Mouse (Mus musculus) MEL (cell line): ENCODE measurements around the gene Llph. TPM values are rescaled to one million over a fixed set of nuclear protein-coding genes. Genes with fewer than 3 reads are reported as not detected.

Experiments
- DNase-seq: peaks from one replicate; pipeline ENCODE4 v3.0.0; 2011; ENCODE audit warnings: low read depth, low spot score
- H3K27ac ChIP-seq: 2 replicates; pipeline ENCODE4 v1.5.1; 2012; ENCODE audit warnings: low read depth, mild to moderate bottlenecking, control low read depth, low read length, moderate library complexity; ENCODE audit not compliant: control insufficient read depth
- H3K27me3 ChIP-seq, 2 experiments: fragments of 150-350 bp in 1 of 2; sonication (generic) in 1 of 2; 2 replicates each; pipeline ENCODE4 v1.6.1; 2012; ENCODE audit warnings: low read length in 2 of 2, mild to moderate bottlenecking in 2 of 2, improper control_type of control experiment in 1 of 2, moderate library complexity in 1 of 2; ENCODE audit not compliant: insufficient read depth in 2 of 2, control insufficient read depth in 1 of 2
- H3K36me3 ChIP-seq, 2 experiments: 2 replicates each; pipeline ENCODE4 v1.6.1; 2012 to 2014; ENCODE audit warnings: low read length in 2 of 2, improper control_type of control experiment in 1 of 2, inconsistent platforms in 1 of 2, mild to moderate bottlenecking in 1 of 2; ENCODE audit not compliant: insufficient read depth in 2 of 2, control insufficient read depth in 1 of 2
- H3K4me1 ChIP-seq, 2 experiments: fragments of 150-350 bp in 1 of 2; sonication (generic) in 1 of 2; 2 replicates each; pipeline ENCODE4 v1.6.1; 2012; ENCODE audit warnings: low read length in 2 of 2, improper control_type of control experiment in 1 of 2, mild to moderate bottlenecking in 1 of 2; ENCODE audit not compliant: insufficient read depth in 2 of 2, control insufficient read depth in 1 of 2
- H3K4me3 ChIP-seq, 2 experiments: fragments of 150-350 bp in 1 of 2; sonication (generic) in 1 of 2; 2 replicates each; pipeline ENCODE4 v1.5.1; 2012; ENCODE audit warnings: low read depth in 2 of 2, low read length in 2 of 2, mild to moderate bottlenecking in 2 of 2, moderate library complexity in 2 of 2, control low read depth in 1 of 2, improper control_type of control experiment in 1 of 2; ENCODE audit not compliant: control insufficient read depth in 1 of 2, insufficient read depth in 1 of 2
- H3K79me2 ChIP-seq: 2 replicates; pipeline ENCODE4 v1.6.1; 2012; ENCODE audit warnings: mild to moderate bottlenecking, low read length, moderate library complexity; ENCODE audit not compliant: control insufficient read depth, poor library complexity, insufficient read depth
- H3K9ac ChIP-seq: 2 replicates; pipeline ENCODE4 v1.6.1; 2012; ENCODE audit warnings: low read depth, mild to moderate bottlenecking, control low read depth, low read length, moderate library complexity; ENCODE audit not compliant: control insufficient read depth, poor library complexity, severe bottlenecking
- H3K9me3 ChIP-seq: fragments of 150-350 bp; sonication (generic); replicated peaks from 2 replicates; pipeline ENCODE4 v1.6.1; 2012; ENCODE audit warnings: mild to moderate bottlenecking, low read length, improper control_type of control experiment, moderate library complexity; ENCODE audit not compliant: insufficient read depth
- BHLHE40 ChIP-seq: IDR thresholded peaks from 2 replicates; pipeline ENCODE4 v1.6.1; 2012; ENCODE audit warnings: low read depth, mild to moderate bottlenecking, inconsistent platforms, low read length, improper control_type of control experiment, borderline replicate concordance
- CHD2 ChIP-seq: IDR thresholded peaks from 2 replicates; pipeline ENCODE4 v1.6.1; 2011; ENCODE audit warnings: low read length, improper control_type of control experiment
- E2F4 ChIP-seq: IDR thresholded peaks from 2 replicates; pipeline ENCODE4 v1.6.1; 2011; ENCODE audit warnings: low read depth, low read length, improper control_type of control experiment, borderline replicate concordance
- ELF1 ChIP-seq: IDR thresholded peaks from 2 replicates; pipeline ENCODE4 v1.6.1; 2014; ENCODE audit warnings: low read depth, mild to moderate bottlenecking, inconsistent platforms, low read length, improper control_type of control experiment, moderate library complexity
- EP300 ChIP-seq, 2 experiments: IDR thresholded peaks; 2 replicates each; pipeline ENCODE4 v1.6.1; 2011; ENCODE audit warnings: improper control_type of control experiment in 2 of 2, low read length in 2 of 2, low read depth in 1 of 2, mild to moderate bottlenecking in 1 of 2
- ETS1 ChIP-seq: IDR thresholded peaks from 2 replicates; pipeline ENCODE4 v1.6.1; 2012; ENCODE audit warnings: low read depth, mild to moderate bottlenecking, inconsistent platforms, low read length, improper control_type of control experiment, moderate library complexity
- GABPA ChIP-seq: IDR thresholded peaks from 2 replicates; pipeline ENCODE4 v1.6.1; 2012; ENCODE audit warnings: low read depth, mild to moderate bottlenecking, inconsistent platforms, low read length, improper control_type of control experiment, moderate library complexity
- HCFC1 ChIP-seq: IDR thresholded peaks from 2 replicates; pipeline ENCODE4 v1.6.1; 2012; ENCODE audit warnings: low read depth, mild to moderate bottlenecking, inconsistent platforms, low read length, improper control_type of control experiment, moderate library complexity
- JUND ChIP-seq: IDR thresholded peaks from 2 replicates; pipeline ENCODE4 v1.6.1; 2011; ENCODE audit warnings: low read depth, mild to moderate bottlenecking, improper control_type of control experiment, low read length
- KAT2A ChIP-seq: conservative IDR thresholded peaks from 2 replicates; pipeline ENCODE4 v1.6.1; 2012; ENCODE audit warnings: low read depth, low read length, improper control_type of control experiment, inconsistent platforms
- MAFK ChIP-seq: IDR thresholded peaks from 2 replicates; pipeline ENCODE4 v1.6.1; 2011; ENCODE audit warnings: low read depth, mild to moderate bottlenecking, low read length, improper control_type of control experiment, borderline replicate concordance
- MAX ChIP-seq: IDR thresholded peaks from 2 replicates; pipeline ENCODE4 v1.6.1; 2011; ENCODE audit warnings: low read length, improper control_type of control experiment
- MAZ ChIP-seq: IDR thresholded peaks from 2 replicates; pipeline ENCODE4 v1.6.1; 2012; ENCODE audit warnings: low read depth, mild to moderate bottlenecking, inconsistent platforms, low read length, improper control_type of control experiment
- MEF2A ChIP-seq: IDR thresholded peaks from 2 replicates; pipeline ENCODE4 v1.6.1; 2014; ENCODE audit warnings: low read depth, mild to moderate bottlenecking, inconsistent platforms, low read length, improper control_type of control experiment; ENCODE audit not compliant: poor library complexity, insufficient replicate concordance, severe bottlenecking; ENCODE audit errors: extremely low read depth
- MXI1 ChIP-seq: IDR thresholded peaks from 2 replicates; pipeline ENCODE4 v1.6.1; 2011; ENCODE audit warnings: mild to moderate bottlenecking, low read depth, low read length, improper control_type of control experiment
- MYB ChIP-seq: IDR thresholded peaks from 2 replicates; pipeline ENCODE4 v1.6.1; 2011; ENCODE audit warnings: mild to moderate bottlenecking, low read depth, low read length, improper control_type of control experiment
- MYC ChIP-seq: IDR thresholded peaks from 2 replicates; pipeline ENCODE4 v1.6.1; 2011; ENCODE audit warnings: low read depth, mild to moderate bottlenecking, low read length, improper control_type of control experiment, moderate library complexity
- NELFE ChIP-seq: IDR thresholded peaks from 2 replicates; pipeline ENCODE4 v1.6.1; 2011; ENCODE audit warnings: low read depth, low read length, improper control_type of control experiment
- NRF1 ChIP-seq: IDR thresholded peaks from 2 replicates; pipeline ENCODE4 v1.6.1; 2014; ENCODE audit warnings: low read depth, mild to moderate bottlenecking, inconsistent platforms, low read length, improper control_type of control experiment, moderate library complexity; ENCODE audit not compliant: poor library complexity, insufficient read depth, severe bottlenecking
- POLR2AphosphoS2 ChIP-seq: IDR thresholded peaks from 2 replicates; pipeline ENCODE4 v1.6.1; 2011; ENCODE audit warnings: low read length, improper control_type of control experiment
- POLR2AphosphoS5 ChIP-seq: IDR thresholded peaks from 2 replicates; pipeline ENCODE4 v1.6.1; 2012; ENCODE audit warnings: low read depth, borderline replicate concordance, mild to moderate bottlenecking, inconsistent platforms, low read length, moderate library complexity, mixed read lengths
- RAD21 ChIP-seq: IDR thresholded peaks from 2 replicates; pipeline ENCODE4 v1.6.1; 2011; ENCODE audit warnings: mild to moderate bottlenecking, low read depth, low read length, improper control_type of control experiment
- RCOR1 ChIP-seq: IDR thresholded peaks from 2 replicates; pipeline ENCODE4 v1.6.1; 2012; ENCODE audit warnings: low read depth, mild to moderate bottlenecking, inconsistent platforms, low read length, improper control_type of control experiment
- SIN3A ChIP-seq: IDR thresholded peaks from 2 replicates; pipeline ENCODE4 v1.6.1; 2012; ENCODE audit warnings: low read length, improper control_type of control experiment, inconsistent platforms
- SMC3 ChIP-seq: IDR thresholded peaks from 2 replicates; pipeline ENCODE4 v1.6.1; 2011; ENCODE audit warnings: low read depth, low read length, improper control_type of control experiment
- TAL1 ChIP-seq: IDR thresholded peaks from 2 replicates; pipeline ENCODE4 v1.6.1; 2012; ENCODE audit warnings: mild to moderate bottlenecking, inconsistent platforms, low read length, moderate library complexity, mixed read lengths
- UBTF ChIP-seq: IDR thresholded peaks from 2 replicates; pipeline ENCODE4 v1.6.1; 2012; ENCODE audit warnings: low read depth, mild to moderate bottlenecking, inconsistent platforms, low read length, improper control_type of control experiment, moderate library complexity, borderline replicate concordance; ENCODE audit not compliant: insufficient read depth
- USF1 ChIP-seq: IDR thresholded peaks from 2 replicates; pipeline ENCODE4 v1.6.1; 2014; ENCODE audit warnings: low read depth, mild to moderate bottlenecking, inconsistent platforms, low read length, improper control_type of control experiment, moderate library complexity
- USF2 ChIP-seq, 2 experiments: IDR thresholded peaks; 2 replicates each; pipeline ENCODE4 v1.6.1; 2011 to 2012; ENCODE audit warnings: improper control_type of control experiment in 2 of 2, low read length in 2 of 2, borderline replicate concordance in 1 of 2, inconsistent platforms in 1 of 2, low read depth in 1 of 2, mild to moderate bottlenecking in 1 of 2; ENCODE audit not compliant: insufficient read depth in 1 of 2
- ZC3H11A ChIP-seq: IDR thresholded peaks from 2 replicates; pipeline ENCODE4 v1.6.1; 2012; ENCODE audit warnings: low read depth, mild to moderate bottlenecking, inconsistent platforms, low read length, improper control_type of control experiment
- ZKSCAN1 ChIP-seq: IDR thresholded peaks from 2 replicates; pipeline ENCODE4 v1.6.1; 2012; ENCODE audit warnings: low read depth, mild to moderate bottlenecking, inconsistent platforms, low read length, improper control_type of control experiment, moderate library complexity
- ZMIZ1 ChIP-seq: IDR thresholded peaks from 2 replicates; pipeline ENCODE4 v1.6.1; 2012; ENCODE audit warnings: low read depth, mild to moderate bottlenecking, inconsistent platforms, low read length, improper control_type of control experiment, moderate library complexity
- ZNF384 ChIP-seq: IDR thresholded peaks from 2 replicates; pipeline ENCODE4 v1.6.1; 2012; ENCODE audit warnings: low read depth, mild to moderate bottlenecking, inconsistent platforms, low read length, improper control_type of control experiment
- polyA plus RNA-seq, 2 experiments: library from polyadenylated mRNA; stranded (reverse) in 1 of 2; unstranded in 1 of 2; fragments of >175 nt in 1 of 2; fragments of >200 nt in 1 of 2; gene quantifications; 2 replicates each; pipeline versions ENCODE4 v1.2.1 to v1.2.4; 2012; ENCODE audit warnings: low replicate concordance in 2 of 2, low read depth in 1 of 2; ENCODE audit not compliant: insufficient read length in 2 of 2, insufficient read depth in 1 of 2, missing spikeins in 1 of 2
- total RNA-seq: library from RNA; depleted of rRNA; stranded (reverse); fragments of 300-350 nt; gene quantifications from 2 replicates; pipeline ENCODE4 v1.2.3, GENCODE M21; 2012

The Llph gene
- total and polyA plus RNA-seq, 3 experiments, result 97.5 to 243 TPM; not detected in 1

- peaks cover 0 to 2% of the 10 kb centered on the region in 2 experiments; a peak in 2 of 4 replicates for H3K27me3 ChIP-seq
- H3K4me3 ChIP-seq, result peak overlapping the region; percentile 89 to 98
- no peak overlapping the region for H3K27ac ChIP-seq
- no peaks in the 10 kb centered on the region for H3K9me3 ChIP-seq
- peaks cover 0 to 5% of the 10 kb centered on the region in 2 experiments; a peak in 2 of 4 replicates for H3K36me3 ChIP-seq
- peaks cover 9% of the 10 kb centered on the region for H3K79me2 ChIP-seq
- peaks cover 2 to 3% of the 10 kb centered on the region in 2 experiments; a peak in 1 of 4 replicates for H3K4me1 ChIP-seq
- peak overlapping the region; percentile 71 for H3K9ac ChIP-seq
- DNase-seq, result peak; percentile 78
- TF ChIP-seq ZNF384 (peak; percentile 34; the same call in 1 of the 2 replicates), EP300 (IDR thresholded peaks at IDR 0.05; ENCODE audit: low read depth in 1 of 2, low read length in 2 of 2) (0 out of 4 replicates have a peak, but pooled peaks of 1 of the 2 experiments have one; percentile 30), MAFK (no peak), ZKSCAN1 (no peak), MYC (no peak), USF1 (0 out of 2 replicates have a peak, but pooled peaks have one; percentile 6), MAZ (peak; percentile 63; the same call in 1 of the 2 replicates), MYB (peak; percentile 35; the same call in 1 of the 2 replicates), KAT2A (no peak; the same call in 1 of the 2 replicates), SMC3 (no peak), ELF1 (peak; percentile 99), JUND (no peak), NRF1 (no peak), UBTF (no peak), HCFC1 (peak; percentile 91), POLR2AphosphoS2 (no peak), E2F4 (peak; percentile 39; the same call in 1 of the 2 replicates), SIN3A (peak; percentile 94), ZMIZ1 (no peak), USF2 (IDR thresholded peaks at IDR 0.05; ENCODE audit: borderline replicate concordance in 1 of 2, insufficient read depth in 1 of 2, low read depth in 1 of 2, low read length in 2 of 2) (no peak), MEF2A (no peak), CHD2 (no peak), ZC3H11A (no peak), GABPA (no peak), ETS1 (0 out of 2 replicates have a peak, but pooled peaks have one; percentile 28), RCOR1 (no peak), POLR2AphosphoS5 (no peak; the same call in 1 of the 2 replicates), MAX (0 out of 2 replicates have a peak, but pooled peaks have one; percentile 53), RAD21 (no peak), MXI1 (peak; percentile 72), BHLHE40 (peak; percentile 8; the same call in 1 of the 2 replicates), NELFE (peak; percentile 32; the same call in 1 of the 2 replicates), TAL1 (no peak)
These were observed 18.0 kb upstream of the Llph start for GRCm38 (mm10) chr10:120208575-120209538.
